Mouse (Mus musculus): Measurements from ENCODE around the gene Hand1. TPM values are rescaled to one million over a fixed set of nuclear protein-coding genes. Genes with fewer than 3 reads are reported as not detected.
"Not testable (repeated sequence)": the region's sequence is repeated elsewhere in the genome, so short reads cannot be mapped to it uniquely, and the experiment has no call there.

The Hand1 gene
- polyA plus RNA-seq, 1 experiment from 2014 or later = not detected

DNA sequence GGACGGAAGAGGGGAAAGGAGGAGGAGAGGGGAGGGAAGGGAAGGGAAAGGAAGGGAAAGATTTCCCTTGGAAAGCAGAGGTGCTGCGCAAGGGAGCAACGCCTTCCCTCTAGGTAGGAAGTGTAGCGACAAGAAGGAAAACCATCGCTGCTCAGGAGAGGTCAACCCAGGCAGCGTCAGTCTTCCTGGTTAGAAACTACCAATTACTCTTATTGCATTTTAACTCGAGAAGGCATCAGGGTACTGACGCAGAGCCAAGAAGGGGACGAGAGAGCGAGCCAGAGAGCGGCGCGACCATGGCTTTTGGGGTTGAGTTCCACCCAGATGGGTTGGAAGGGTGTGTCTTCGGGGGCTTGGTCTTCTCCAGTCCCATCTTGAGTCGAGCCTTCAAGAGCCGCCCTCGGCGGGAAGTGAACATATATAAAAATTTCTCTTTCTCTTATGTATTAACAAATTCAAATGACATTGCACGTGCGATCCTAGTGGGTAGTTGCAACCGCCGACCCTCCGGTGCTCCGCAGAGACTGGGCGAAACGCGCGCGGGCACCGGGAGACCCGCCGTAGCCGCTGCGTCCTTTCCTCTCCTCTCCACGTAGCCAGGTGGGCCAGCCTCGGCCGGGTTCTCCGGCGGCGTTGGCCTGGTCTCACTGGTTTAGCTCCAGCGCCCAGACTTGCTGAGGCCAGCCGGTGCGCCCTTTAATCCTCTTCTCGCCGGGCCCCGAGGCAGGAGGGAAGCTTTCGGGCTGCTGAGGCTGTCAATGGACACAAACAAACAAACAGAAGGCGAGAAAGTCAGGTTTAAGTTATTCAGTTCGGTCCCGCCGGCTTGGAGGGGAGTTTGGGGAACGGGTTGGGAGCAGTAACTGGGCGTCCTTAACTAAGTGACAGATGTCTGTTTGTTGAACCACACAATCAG lies 3.4 kb downstream of the Hand1 start:
- H3K4me2 ChIP-seq (ENCODE audit: low read length) = no peak overlapping the region
- H3K27me3 ChIP-seq (ENCODE audit: control insufficient read depth, insufficient read depth, low read length) = peaks cover 92% of the 10 kb centered on the region
- H3K27ac ChIP-seq (replicated peaks; ENCODE audit: low read depth, low read length) = no peak overlapping the region
- DNase-seq (peak; percentile 43), ATAC-seq (ENCODE audit: low FRiP score, low TSS enrichment) (no peak)
- no peaks in the 10 kb centered on the region for H3K36me3 ChIP-seq (ENCODE audit: control insufficient read depth, insufficient read depth, low read length)
- H3K4me1 ChIP-seq (ENCODE audit: control insufficient read depth, insufficient read depth, low read length) = peaks cover 10% of the 10 kb centered on the region
- H3K9ac ChIP-seq (replicated peaks; ENCODE audit: low read length) = no peak overlapping the region
- WGBS = under 1% methylated on average over 53 of the region's 53 CpGs
- no peaks in the 10 kb centered on the region for H3K9me3 ChIP-seq (ENCODE audit: control insufficient read depth, low read length)
- peak overlapping the region; percentile 13; the same call in 1 of the 2 replicates for H3K4me3 ChIP-seq (replicated peaks; ENCODE audit: low read depth, low read length)

DNA sequence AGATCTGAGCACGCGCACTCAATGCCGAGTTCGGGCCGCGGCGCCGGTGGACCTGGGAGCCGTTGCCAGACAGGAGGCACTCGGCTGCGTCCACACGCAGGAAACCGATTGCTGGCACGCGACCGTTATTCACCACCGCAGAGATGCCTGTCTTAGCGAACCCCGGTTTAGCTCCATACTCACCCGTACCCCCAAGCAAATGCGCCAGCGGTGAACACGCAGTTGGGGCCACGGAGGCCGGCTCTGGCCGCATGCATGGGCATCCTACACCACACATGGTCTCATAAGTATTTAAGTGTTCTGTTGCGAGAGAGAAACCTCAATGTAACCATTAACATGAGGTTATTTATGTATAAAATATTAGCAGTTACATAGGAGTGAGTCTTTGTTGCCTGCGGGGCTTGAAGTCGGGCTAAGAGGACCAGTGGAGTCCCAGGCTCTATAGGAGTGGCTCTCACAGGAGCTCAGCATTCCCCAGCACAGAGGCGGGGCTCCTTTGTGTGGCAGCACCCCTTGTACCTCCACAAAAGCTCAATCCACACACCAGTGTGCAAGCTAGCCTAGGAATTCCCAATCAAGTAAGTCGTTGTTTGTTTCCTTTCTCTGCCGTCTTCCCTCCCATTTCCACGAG lies 4.6 kb downstream of the Hand1 start:
- no peaks in the 10 kb centered on the region for H3K9me3 ChIP-seq (ENCODE audit: control insufficient read depth, low read length)
- no peak overlapping the region for H3K9ac ChIP-seq (replicated peaks; ENCODE audit: low read length)
- H3K36me3 ChIP-seq (ENCODE audit: control insufficient read depth, insufficient read depth, low read length) = no peaks in the 10 kb centered on the region
- ATAC-seq (ENCODE audit: low FRiP score, low TSS enrichment) = no peak
- no peak overlapping the region for H3K27ac ChIP-seq (replicated peaks; ENCODE audit: low read depth, low read length)
- peak overlapping the region; percentile 12 for H3K4me3 ChIP-seq (replicated peaks; ENCODE audit: low read depth, low read length)
- H3K4me2 ChIP-seq (ENCODE audit: low read length) = peak overlapping the region; percentile 45
- H3K4me1 ChIP-seq (ENCODE audit: control insufficient read depth, insufficient read depth, low read length) = peaks cover 10% of the 10 kb centered on the region
- DNase-seq = peak; percentile 58
- under 1% methylated on average over 33 of the region's 33 CpGs for WGBS
- H3K27me3 ChIP-seq (ENCODE audit: control insufficient read depth, insufficient read depth, low read length) = peaks cover 80% of the 10 kb centered on the region

- peaks cover 10% of the 10 kb centered on the region for H3K4me1 ChIP-seq (ENCODE audit: control insufficient read depth, insufficient read depth, low read length)
- H3K9me3 ChIP-seq (ENCODE audit: control insufficient read depth, low read length) = no peaks in the 10 kb centered on the region
- peak overlapping the region; percentile 45 for H3K4me2 ChIP-seq (ENCODE audit: low read length)
- DNase-seq (peak; percentile 49), ATAC-seq (ENCODE audit: low FRiP score, low TSS enrichment) (no peak)
- peaks cover 73% of the 10 kb centered on the region for H3K27me3 ChIP-seq (ENCODE audit: control insufficient read depth, insufficient read depth, low read length)
- under 1% methylated on average over 41 of the region's 41 CpGs for WGBS
- H3K27ac ChIP-seq (replicated peaks; ENCODE audit: low read depth, low read length) = no peak overlapping the region
- H3K4me3 ChIP-seq (replicated peaks; ENCODE audit: low read depth, low read length) = peak overlapping the region; percentile 12
- H3K9ac ChIP-seq (replicated peaks; ENCODE audit: low read length) = no peak overlapping the region
- H3K36me3 ChIP-seq (ENCODE audit: control insufficient read depth, insufficient read depth, low read length) = no peaks in the 10 kb centered on the region
These were observed 5.3 kb downstream of the Hand1 start for GRCm38 (mm10) chr11:57827048-57827914.

DNA sequence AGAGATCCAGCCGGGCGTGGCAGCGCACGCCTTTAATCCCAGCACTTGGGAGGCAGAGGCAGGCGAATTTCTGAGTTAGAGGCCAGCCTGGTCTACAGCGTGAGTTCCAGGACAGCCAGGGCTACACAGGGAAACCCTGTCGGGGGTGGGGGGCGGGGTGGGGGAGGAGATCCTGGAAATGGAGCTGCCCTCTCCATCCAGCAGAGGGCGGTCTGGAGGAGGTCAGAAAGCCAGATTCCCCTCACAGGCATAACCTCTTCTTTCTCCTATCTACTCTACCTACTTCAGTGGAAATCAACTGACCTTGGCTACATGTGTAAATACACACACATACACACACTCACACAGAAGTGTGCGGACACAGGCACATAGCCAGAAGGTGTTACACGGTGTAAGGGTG lies 7.4 kb downstream of the Hand1 start:
- H3K9ac ChIP-seq (replicated peaks; ENCODE audit: low read length); H3K4me1 ChIP-seq (ENCODE audit: control insufficient read depth, insufficient read depth, low read length); H3K4me2 ChIP-seq (ENCODE audit: low read length); ATAC-seq (ENCODE audit: low FRiP score, low TSS enrichment); H3K9me3 ChIP-seq (ENCODE audit: control insufficient read depth, low read length); H3K4me3 ChIP-seq (replicated peaks; ENCODE audit: low read depth, low read length); H3K36me3 ChIP-seq (ENCODE audit: control insufficient read depth, insufficient read depth, low read length); DNase-seq; H3K27ac ChIP-seq (replicated peaks; ENCODE audit: low read depth, low read length): not testable (repeated sequence)
- 47% methylated on average over 11 of the region's 11 CpGs for WGBS
- H3K27me3 ChIP-seq (ENCODE audit: control insufficient read depth, insufficient read depth, low read length) = peaks cover 52% of the 10 kb centered on the region

- WGBS = 76% methylated on average over 7 of the region's 7 CpGs
- DNase-seq = no peak
- Histone ChIP-seq H3K36me3 (ENCODE audit: control insufficient read depth, insufficient read depth, low read length) (no peaks in the 10 kb centered on the region), H3K27me3 (ENCODE audit: control insufficient read depth, insufficient read depth, low read length) (peaks cover 37% of the 10 kb centered on the region), H3K4me1 (ENCODE audit: control insufficient read depth, insufficient read depth, low read length) (peaks cover 10% of the 10 kb centered on the region), H3K9me3 (ENCODE audit: control insufficient read depth, low read length) (no peaks in the 10 kb centered on the region), H3K9ac (replicated peaks; ENCODE audit: low read length) (no peak overlapping the region), H3K4me3 (replicated peaks; ENCODE audit: low read depth, low read length) (no peak overlapping the region), H3K27ac (replicated peaks; ENCODE audit: low read depth, low read length) (no peak overlapping the region), H3K4me2 (ENCODE audit: low read length) (no peak overlapping the region)
- no peak for ATAC-seq (ENCODE audit: low FRiP score, low TSS enrichment)
These were observed 8.9 kb downstream of the Hand1 start for GRCm38 (mm10) chr11:57823714-57824113.

- H3K4me3 ChIP-seq (replicated peaks; ENCODE audit: low read depth, low read length); DNase-seq; H3K4me2 ChIP-seq (ENCODE audit: low read length); H3K27ac ChIP-seq (replicated peaks; ENCODE audit: low read depth, low read length); H3K36me3 ChIP-seq (ENCODE audit: control insufficient read depth, insufficient read depth, low read length); H3K9me3 ChIP-seq (ENCODE audit: control insufficient read depth, low read length); H3K9ac ChIP-seq (replicated peaks; ENCODE audit: low read length); H3K4me1 ChIP-seq (ENCODE audit: control insufficient read depth, insufficient read depth, low read length); ATAC-seq (ENCODE audit: low FRiP score, low TSS enrichment): not testable (repeated sequence)
- WGBS = 88% methylated on average over 2 of the region's 2 CpGs
- H3K27me3 ChIP-seq (ENCODE audit: control insufficient read depth, insufficient read depth, low read length) = peaks cover 32% of the 10 kb centered on the region
These were observed 9.5 kb downstream of the Hand1 start for GRCm38 (mm10) chr11:57823159-57823558.

- 30% methylated on average over 9 of the region's 9 CpGs for WGBS
These were observed 12.5 kb downstream of the Hand1 start for GRCm38 (mm10) chr11:57819999-57820581.

DNA sequence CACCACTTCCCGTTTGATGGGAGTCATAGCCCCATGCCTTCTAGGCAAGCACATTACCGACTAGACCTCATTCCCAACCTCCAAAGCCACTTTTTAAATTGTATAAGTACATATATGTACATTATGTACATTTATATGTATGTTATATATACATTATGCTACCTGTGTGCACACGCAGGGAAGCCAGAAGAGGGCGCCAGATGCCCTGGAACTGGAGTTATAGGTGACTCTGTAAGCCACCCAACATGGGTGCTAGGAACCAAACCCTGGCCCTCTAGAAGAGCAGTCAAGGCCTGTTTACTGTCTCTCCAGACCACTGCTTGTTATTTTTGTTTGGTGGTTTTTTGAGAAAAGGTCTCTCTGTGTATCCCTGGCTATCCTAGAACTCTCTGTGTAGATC lies 14.4 kb downstream of the Hand1 start:
- H3K27ac ChIP-seq (replicated peaks; ENCODE audit: low read depth, low read length) = no peak overlapping the region
- H3K4me3 ChIP-seq (replicated peaks; ENCODE audit: low read depth, low read length) = no peak overlapping the region
- H3K4me1 ChIP-seq (ENCODE audit: control insufficient read depth, insufficient read depth, low read length) = no peaks in the 10 kb centered on the region
- H3K9ac ChIP-seq (replicated peaks; ENCODE audit: low read length) = no peak overlapping the region
- ATAC-seq (ENCODE audit: low FRiP score, low TSS enrichment) = no peak
- no peaks in the 10 kb centered on the region for H3K27me3 ChIP-seq (ENCODE audit: control insufficient read depth, insufficient read depth, low read length)
- DNase-seq = no peak
- no peaks in the 10 kb centered on the region for H3K36me3 ChIP-seq (ENCODE audit: control insufficient read depth, insufficient read depth, low read length)
- 85% methylated on average over 4 of the region's 4 CpGs for WGBS
- no peaks in the 10 kb centered on the region for H3K9me3 ChIP-seq (ENCODE audit: control insufficient read depth, low read length)
- no peak overlapping the region for H3K4me2 ChIP-seq (ENCODE audit: low read length)

More at GRCm38 (mm10) chr11:57819999-57820581, 12.5 kb downstream of the Hand1 start:
- peak; percentile 84 for DNase-seq
- ATAC-seq (ENCODE audit: low FRiP score, low TSS enrichment) = no peak
- H3K9ac ChIP-seq (replicated peaks; ENCODE audit: low read length) = no peak overlapping the region
- H3K27me3 ChIP-seq (ENCODE audit: control insufficient read depth, insufficient read depth, low read length) = peaks cover 7% of the 10 kb centered on the region
- no peak overlapping the region for H3K4me3 ChIP-seq (replicated peaks; ENCODE audit: low read depth, low read length)
- H3K36me3 ChIP-seq (ENCODE audit: control insufficient read depth, insufficient read depth, low read length) = no peaks in the 10 kb centered on the region
- H3K4me2 ChIP-seq (ENCODE audit: low read length) = no peak overlapping the region
- H3K4me1 ChIP-seq (ENCODE audit: control insufficient read depth, insufficient read depth, low read length) = no peaks in the 10 kb centered on the region
- no peak overlapping the region for H3K27ac ChIP-seq (replicated peaks; ENCODE audit: low read depth, low read length)
- H3K9me3 ChIP-seq (ENCODE audit: control insufficient read depth, low read length) = no peaks in the 10 kb centered on the region

Measured in midbrain, embryonic 14.5 days (tissue).